Mouse (Mus musculus): ENCODE data around the gene Dap3.

DNA sequence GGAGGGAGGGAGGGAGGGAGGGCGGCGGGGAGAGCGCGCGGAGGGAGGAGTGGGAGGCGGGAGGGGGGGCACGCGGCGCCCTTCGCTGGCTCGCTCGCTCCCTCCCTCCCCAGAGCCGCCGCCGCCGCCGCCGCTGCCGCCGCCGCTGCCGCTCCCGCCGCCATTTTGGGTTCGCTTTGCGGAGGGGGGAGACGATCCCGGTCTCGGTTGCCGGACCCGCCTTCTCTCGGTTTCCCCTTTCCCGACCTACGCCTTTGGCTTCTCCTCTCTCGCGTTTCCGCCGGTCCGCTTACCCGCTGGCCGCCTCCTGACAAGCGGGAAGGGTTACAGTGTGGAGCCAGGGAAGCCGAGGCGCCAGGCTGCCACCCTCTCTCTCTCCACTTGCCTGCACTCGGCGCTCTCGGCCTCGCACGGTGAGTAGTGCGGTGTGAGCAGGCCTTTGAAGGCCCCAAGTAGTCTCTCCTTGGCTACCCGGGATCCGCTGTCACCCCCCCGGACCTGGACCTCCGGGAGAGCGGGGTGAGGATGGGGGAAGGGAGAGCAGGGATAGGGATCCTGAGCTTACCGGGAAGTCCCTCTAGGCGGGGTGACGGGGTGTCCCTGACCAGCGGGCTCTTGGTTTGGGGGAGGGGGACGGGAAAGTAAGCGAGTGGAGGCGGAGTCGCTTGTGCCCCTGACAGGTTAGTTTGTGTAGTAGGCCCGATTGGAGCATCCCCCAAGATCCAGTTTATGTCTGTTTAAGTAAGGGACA, at the start of gene Dap3, which contains the start of gene Ash1l:
- TF ChIP-seq CTCF (IDR thresholded peaks at IDR 0.05; ENCODE audit: extremely low read depth, insufficient read depth, insufficient read length, insufficient replicate concordance) (peak; percentile 32; the same call in 1 of the 2 replicates), POLR2A (IDR thresholded peaks at IDR 0.05; ENCODE audit: low read depth, low read length) (peak; percentile 12; the same call in 1 of the 2 replicates)

Measured in spleen, adult 2 months (tissue).